Mouse (Mus musculus): ENCODE data around the gene Olfr1253. TPM values are rescaled to one million over a fixed set of nuclear protein-coding genes. Genes with fewer than 3 reads are reported as not detected.

Gene Olfr1253
- not detected in 2 replicates for polyA plus RNA-seq (2012; rRNA removed; ENCODE audit: low replicate concordance)

GRCm38 (mm10) chr2:89756990-89757389, at the start of gene Olfr1253:
Gene Olfr1253 (minus strand): TSS chr2:89757090.

GRCm38 (mm10) chr2:89793519-89793918, 36.6 kb upstream of the Olfr1253 start, which contains the start of gene Olfr1254:
Gene Olfr1254 (minus strand): TSS chr2:89793619.

GRCm38 (mm10) chr2:89724912-89725311, 32.0 kb downstream of the Olfr1253 start, which contains the start of gene Olfr1252:
Gene Olfr1252 (minus strand): TSS chr2:89725012.

Other genes starting within 250 kb of the Olfr1253 start
- gene Olfr1243, start 225.6 kb downstream of the Olfr1253 start, polyA plus RNA-seq (2012; rRNA removed; ENCODE audit: low replicate concordance): not detected in 2 replicates
- not detected in 2 replicates for gene Olfr1245, start 178.6 kb downstream of the Olfr1253 start, polyA plus RNA-seq (2012; rRNA removed; ENCODE audit: low replicate concordance)
- not detected in 2 replicates for gene Olfr1246, start 163.9 kb downstream of the Olfr1253 start, polyA plus RNA-seq (2012; rRNA removed; ENCODE audit: low replicate concordance)
- not detected in 2 replicates for gene Olfr1247, start 143.0 kb downstream of the Olfr1253 start, polyA plus RNA-seq (2012; rRNA removed; ENCODE audit: low replicate concordance)
- gene Olfr1248, start 138.8 kb downstream of the Olfr1253 start, polyA plus RNA-seq (2012; rRNA removed; ENCODE audit: low replicate concordance): not detected in 2 replicates
- gene Olfr1249, start 122.1 kb downstream of the Olfr1253 start, polyA plus RNA-seq (2012; rRNA removed; ENCODE audit: low replicate concordance): not detected in 2 replicates
- gene Olfr1250, start 95.6 kb downstream of the Olfr1253 start, polyA plus RNA-seq (2012; rRNA removed; ENCODE audit: low replicate concordance): not detected in 2 replicates
- not detected in 2 replicates for gene Olfr1251, start 85.2 kb downstream of the Olfr1253 start, polyA plus RNA-seq (2012; rRNA removed; ENCODE audit: low replicate concordance)
- not detected in 2 replicates for gene Olfr1252, start 32.1 kb downstream of the Olfr1253 start, polyA plus RNA-seq (2012; rRNA removed; ENCODE audit: low replicate concordance)
- gene Olfr1254, start 36.5 kb upstream of the Olfr1253 start, polyA plus RNA-seq (2012; rRNA removed; ENCODE audit: low replicate concordance): not detected in 2 replicates
- not detected in 2 replicates for gene Olfr1255, start 55.0 kb upstream of the Olfr1253 start, polyA plus RNA-seq (2012; rRNA removed; ENCODE audit: low replicate concordance)
- not detected in 2 replicates for gene Olfr1256, start 84.5 kb upstream of the Olfr1253 start, polyA plus RNA-seq (2012; rRNA removed; ENCODE audit: low replicate concordance)
- gene Olfr48, start 91.1 kb upstream of the Olfr1253 start, polyA plus RNA-seq (2012; rRNA removed; ENCODE audit: low replicate concordance): not detected in 2 replicates
- not detected in 2 replicates for gene Olfr1257, start 121.3 kb upstream of the Olfr1253 start, polyA plus RNA-seq (2012; rRNA removed; ENCODE audit: low replicate concordance)
- not detected in 2 replicates for gene Olfr1258, start 170.2 kb upstream of the Olfr1253 start, polyA plus RNA-seq (2012; rRNA removed; ENCODE audit: low replicate concordance)
- 0.54 TPM in 1 of 2 replicates, not detected in the other for gene Olfr1259, start 191.6 kb upstream of the Olfr1253 start, polyA plus RNA-seq (2012; rRNA removed; ENCODE audit: low replicate concordance)
- not detected in 2 replicates for gene Olfr1260, start 217.2 kb upstream of the Olfr1253 start, polyA plus RNA-seq (2012; rRNA removed; ENCODE audit: low replicate concordance)
- not detected in 2 replicates for gene Olfr1261, start 234.1 kb upstream of the Olfr1253 start, polyA plus RNA-seq (2012; rRNA removed; ENCODE audit: low replicate concordance)
- gene Olfr1262, start 243.1 kb upstream of the Olfr1253 start, polyA plus RNA-seq (2012; rRNA removed; ENCODE audit: low replicate concordance): not detected in 2 replicates